Mouse (Mus musculus) hindbrain, embryonic 12.5 days (tissue): Measurements from ENCODE around the gene Nasp. TPM values are rescaled to one million over a fixed set of nuclear protein-coding genes. Genes with fewer than 3 reads are reported as not detected.

Experiments used
- ATAC-seq: fragments of 200-750 bp; cut with Nextera tagmentation; 2 replicates; pipeline ENCODE4 v1.8.0; 2017; ENCODE audit warnings: moderate TSS enrichment; ENCODE audit not compliant: low FRiP score
- H3K27ac ChIP-seq: fragments of 300-500 bp; sonication (generic); 2 replicates; pipeline ENCODE4 v1.5.1; 2016; ENCODE audit warnings: mild to moderate bottlenecking
- H3K27me3 ChIP-seq: fragments of 300-500 bp; sonication (generic); 2 replicates; pipeline ENCODE4 v1.6.1; 2016; ENCODE audit warnings: mild to moderate bottlenecking
- H3K36me3 ChIP-seq: fragments of 300-500 bp; sonication (generic); 2 replicates; pipeline ENCODE4 v1.6.1; 2016; ENCODE audit warnings: mild to moderate bottlenecking
- H3K4me1 ChIP-seq: fragments of 300-500 bp; sonication (generic); 2 replicates; pipeline ENCODE4 v1.6.1; 2016
- H3K4me2 ChIP-seq: fragments of 300-500 bp; sonication (generic); replicated peaks from 2 replicates; pipeline ENCODE4 v1.6.1; 2016; ENCODE audit warnings: mild to moderate bottlenecking
- H3K4me3 ChIP-seq: fragments of 300-500 bp; sonication (generic); 2 replicates; pipeline ENCODE4 v1.5.1; 2016; ENCODE audit warnings: mild to moderate bottlenecking
- H3K9ac ChIP-seq: fragments of 300-500 bp; sonication (generic); 2 replicates; pipeline ENCODE4 v1.6.1; 2016; ENCODE audit warnings: mild to moderate bottlenecking, moderate library complexity
- H3K9me3 ChIP-seq: fragments of 300-500 bp; sonication (generic); replicated peaks from 2 replicates; pipeline ENCODE4 v1.6.1; 2016; ENCODE audit warnings: mild to moderate bottlenecking
- WGBS: fragments of 180-500 bp; shearing (Covaris S2); methylation state at CpG from one replicate; pipeline ENCODE4 v1.1.7; 2016; 5-methylcytosine and 5-hydroxymethylcytosine counted together
- polyA plus RNA-seq: library from polyadenylated mRNA; unstranded; fragments of >200 nt; fragmentation: Nextera tagmentation; extraction: Ambion mirVana; gene quantifications from 2 replicates; pipeline ENCODE4 v1.2.1, GENCODE M21; 2016

Gene Nasp
- polyA plus RNA-seq, 1 experiment from 2014 or later: 186 TPM

DNA sequence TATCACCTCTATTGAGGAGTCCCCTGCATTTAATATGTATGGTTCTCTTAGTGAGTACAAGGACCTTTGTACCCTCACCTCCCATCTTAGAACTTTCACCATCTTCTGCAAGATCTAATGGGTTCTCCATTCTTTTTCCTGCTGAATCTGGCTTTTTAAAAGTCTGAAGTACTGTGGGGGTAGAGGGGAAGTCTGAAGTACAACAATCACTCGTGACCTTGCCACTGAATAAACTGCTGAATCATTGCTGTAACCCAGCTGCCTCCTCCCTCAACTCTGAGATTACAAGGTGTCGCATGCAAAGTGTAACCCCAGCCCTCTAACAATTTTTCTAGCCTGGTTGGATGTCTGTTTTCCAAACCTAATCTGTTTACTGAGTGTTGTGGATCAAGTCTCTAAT is 27.4 kb upstream of the Nasp start:
- ATAC-seq: no peak
- Histone ChIP-seq H3K9me3 (no peaks in the 10 kb centered on the region), H3K27ac (no peak overlapping the region), H3K27me3 (no peaks in the 10 kb centered on the region), H3K36me3 (no peaks in the 10 kb centered on the region), H3K4me1 (peaks cover 3% of the 10 kb centered on the region), H3K4me3 (no peak overlapping the region), H3K9ac (no peak overlapping the region), H3K4me2 (no peak overlapping the region)
- 82% methylated on average over 2 of the region's 2 CpGs for WGBS

- WGBS: 90% methylated on average over 6 of the region's 6 CpGs
Measured at GRCm38 (mm10) chr4:116653228-116653627, 25.5 kb upstream of the Nasp start.

DNA sequence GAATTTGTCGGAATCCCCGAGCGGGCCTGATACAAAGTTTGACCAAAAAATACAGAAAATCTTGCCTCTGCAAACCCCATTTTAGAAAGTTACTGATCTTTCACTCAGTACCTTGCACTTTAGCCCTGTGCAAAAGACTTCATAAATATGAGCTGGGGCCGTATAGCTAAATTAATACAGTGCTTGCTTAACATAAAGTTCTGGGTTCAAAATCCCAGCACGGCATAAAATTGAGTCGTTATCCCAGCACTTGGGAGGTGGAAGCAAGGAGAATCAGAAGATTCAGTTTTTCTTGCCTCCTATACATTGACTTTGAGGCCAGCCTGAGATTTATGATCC is 24.0 kb upstream of the Nasp start:
- Histone ChIP-seq H3K9me3 (no peaks in the 10 kb centered on the region), H3K4me1 (peaks cover 30% of the 10 kb centered on the region), H3K36me3 (0 out of 2 replicates have a peak, but pooled peaks cover 12% of the 10 kb centered on the region), H3K4me2 (peak overlapping the region; percentile 84), H3K9ac (peak overlapping the region; percentile 85), H3K27ac (peak overlapping the region; percentile 44; the same call in 1 of the 2 replicates), H3K27me3 (no peaks in the 10 kb centered on the region), H3K4me3 (peak overlapping the region; percentile 88)
- ATAC-seq: peak; percentile 62
- WGBS: 12% methylated on average over 6 of the region's 6 CpGs

More at GRCm38 (mm10) chr4:116653228-116653627, 25.5 kb upstream of the Nasp start:
- Histone ChIP-seq H3K4me3 (no peak overlapping the region), H3K9ac (no peak overlapping the region), H3K36me3 (0 out of 2 replicates have a peak, but pooled peaks cover 7% of the 10 kb centered on the region), H3K27me3 (no peaks in the 10 kb centered on the region), H3K4me1 (peaks cover 19% of the 10 kb centered on the region), H3K27ac (no peak overlapping the region), H3K9me3 (no peaks in the 10 kb centered on the region), H3K4me2 (no peak overlapping the region)
- ATAC-seq: no peak

GRCm38 (mm10) chr4:116650924-116651796 is 23.4 kb upstream of the Nasp start, which contains the start of gene Akr1a1:
Gene Akr1a1 (minus strand): TSS chr4:116651680.
- WGBS: under 1% methylated on average over 39 of the region's 39 CpGs
- Histone ChIP-seq H3K27ac (peak within 1 kb of the TSS; percentile 86), H3K4me3 (peak within 1 kb of the TSS; percentile 88), H3K27me3 (no peaks in the 10 kb centered on the region), H3K36me3 (peaks cover 15% of the 10 kb centered on the region; the same call in 1 of the 2 replicates), H3K4me1 (peaks cover 33% of the 10 kb centered on the region), H3K4me2 (peak within 1 kb of the TSS; percentile 84), H3K9ac (peak within 1 kb of the TSS; percentile 85), H3K9me3 (no peaks in the 10 kb centered on the region)
- ATAC-seq: peak; percentile 99

GRCm38 (mm10) chr4:116650365-116650764 is 22.6 kb upstream of the Nasp start:
- peak overlapping the region; percentile 84 for H3K4me2 ChIP-seq
- no peaks in the 10 kb centered on the region for H3K9me3 ChIP-seq
- H3K27ac ChIP-seq: no peak overlapping the region; the same call in 1 of the 2 replicates
- ATAC-seq: no peak
- peak overlapping the region; percentile 88 for H3K4me3 ChIP-seq
- peak overlapping the region; percentile 85 for H3K9ac ChIP-seq
- H3K27me3 ChIP-seq: no peaks in the 10 kb centered on the region
- WGBS: 49% methylated on average over 5 of the region's 5 CpGs
- peaks cover 21% of the 10 kb centered on the region for H3K36me3 ChIP-seq
- peaks cover 36% of the 10 kb centered on the region for H3K4me1 ChIP-seq

DNA sequence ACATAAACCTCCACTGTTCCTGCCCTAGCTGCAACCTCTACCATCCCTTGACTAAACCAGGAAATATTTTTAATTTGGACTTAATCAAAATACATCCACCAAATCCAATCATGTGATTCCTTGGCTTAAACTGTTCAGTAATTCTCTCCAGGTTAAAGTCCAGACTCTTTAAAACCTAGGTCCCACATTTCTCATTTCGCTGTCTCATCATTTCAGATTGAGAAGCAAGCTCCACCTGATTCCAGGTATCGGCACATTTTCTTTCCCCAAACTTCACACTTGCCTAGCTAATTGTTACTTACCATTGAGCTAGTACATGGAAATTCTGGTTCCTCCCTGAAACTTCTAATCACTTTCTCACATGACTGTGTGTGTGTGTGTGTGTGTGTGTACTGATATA is 21.7 kb upstream of the Nasp start:
- no peaks in the 10 kb centered on the region for H3K27me3 ChIP-seq
- H3K36me3 ChIP-seq: peaks cover 25% of the 10 kb centered on the region
- peak overlapping the region; percentile 88; the same call in 1 of the 2 replicates for H3K4me3 ChIP-seq
- H3K27ac ChIP-seq: no peak overlapping the region
- 98% methylated on average over 2 of the region's 2 CpGs for WGBS
- peak overlapping the region; percentile 84 for H3K4me2 ChIP-seq
- H3K9me3 ChIP-seq: no peaks in the 10 kb centered on the region
- no peak overlapping the region for H3K9ac ChIP-seq
- H3K4me1 ChIP-seq: peaks cover 36% of the 10 kb centered on the region
- no peak for ATAC-seq

DNA sequence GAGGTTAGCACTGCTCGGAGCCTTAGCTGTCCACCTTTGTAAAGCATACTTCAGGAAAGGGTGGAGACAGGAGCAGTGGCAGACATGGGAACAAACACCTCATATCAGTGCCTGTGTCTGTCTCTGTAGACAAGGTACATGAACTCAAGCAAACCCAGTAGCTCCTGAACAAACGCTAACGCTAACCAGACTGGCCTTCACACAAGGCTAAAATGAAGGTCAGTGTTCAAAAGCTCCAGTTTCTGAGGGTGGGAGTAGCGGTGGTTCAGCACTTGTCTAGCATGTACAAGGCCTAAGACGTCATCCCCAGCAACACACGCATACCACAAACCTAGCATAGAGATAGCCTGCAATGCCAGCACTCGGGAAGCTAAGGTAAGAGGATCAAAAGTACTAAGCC is 17.9 kb upstream of the Nasp start:
- 92% methylated on average over 7 of the region's 7 CpGs for WGBS
- H3K27ac ChIP-seq: no peak overlapping the region
- ATAC-seq: no peak
- H3K27me3 ChIP-seq: no peaks in the 10 kb centered on the region
- no peak overlapping the region for H3K4me2 ChIP-seq
- H3K4me3 ChIP-seq: no peak overlapping the region
- peaks cover 36% of the 10 kb centered on the region for H3K4me1 ChIP-seq
- no peak overlapping the region for H3K9ac ChIP-seq
- no peaks in the 10 kb centered on the region for H3K9me3 ChIP-seq
- H3K36me3 ChIP-seq: peaks cover 51% of the 10 kb centered on the region

- ATAC-seq: no peak
- no peak overlapping the region for H3K9ac ChIP-seq
- H3K4me2 ChIP-seq: no peak overlapping the region
- H3K4me3 ChIP-seq: no peak overlapping the region
- H3K4me1 ChIP-seq: peaks cover 24% of the 10 kb centered on the region
- 68% methylated on average over 6 of the region's 6 CpGs for WGBS
- H3K27me3 ChIP-seq: no peaks in the 10 kb centered on the region
- H3K27ac ChIP-seq: no peak overlapping the region
- no peaks in the 10 kb centered on the region for H3K9me3 ChIP-seq
- H3K36me3 ChIP-seq: peaks cover 60% of the 10 kb centered on the region
Measured at GRCm38 (mm10) chr4:116644326-116644725, 16.6 kb upstream of the Nasp start.

- Histone ChIP-seq H3K9me3 (no peaks in the 10 kb centered on the region), H3K4me1 (peaks cover 7% of the 10 kb centered on the region; the same call in 1 of the 2 replicates), H3K27me3 (no peaks in the 10 kb centered on the region), H3K9ac (no peak overlapping the region), H3K4me2 (no peak overlapping the region), H3K27ac (no peak overlapping the region), H3K36me3 (peaks cover 68% of the 10 kb centered on the region), H3K4me3 (no peak overlapping the region)
- ATAC-seq: no peak
- WGBS: 100% methylated on average over 1 of the region's 1 CpGs
Measured at GRCm38 (mm10) chr4:116642071-116642470, 14.3 kb upstream of the Nasp start.

DNA sequence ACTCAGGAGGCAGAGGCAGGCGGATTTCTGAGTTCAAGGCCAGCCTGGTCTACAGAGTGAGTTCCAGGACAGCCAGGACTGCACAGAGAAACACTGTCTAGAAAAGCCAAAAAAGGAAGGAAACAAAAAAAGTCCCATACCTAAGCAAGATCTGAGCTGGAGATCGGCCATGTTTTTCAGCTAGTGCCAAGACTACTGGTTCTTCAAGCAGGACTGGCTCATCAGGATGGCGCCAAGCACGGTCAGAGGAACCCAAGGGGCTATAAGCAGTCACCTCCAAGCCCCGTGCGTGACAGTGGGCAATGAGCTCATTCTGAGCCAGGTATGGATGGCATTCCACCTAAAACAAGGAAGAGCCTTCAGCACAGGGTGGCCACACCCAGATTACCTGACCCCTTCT is 11.1 kb upstream of the Nasp start:
- Histone ChIP-seq H3K4me2 (no peak overlapping the region), H3K4me1 (no peaks in the 10 kb centered on the region), H3K27ac (no peak overlapping the region), H3K27me3 (no peaks in the 10 kb centered on the region), H3K4me3 (no peak overlapping the region), H3K36me3 (peaks cover 87% of the 10 kb centered on the region), H3K9ac (no peak overlapping the region), H3K9me3 (no peaks in the 10 kb centered on the region)
- no peak for ATAC-seq
- WGBS: 95% methylated on average over 6 of the region's 6 CpGs

DNA sequence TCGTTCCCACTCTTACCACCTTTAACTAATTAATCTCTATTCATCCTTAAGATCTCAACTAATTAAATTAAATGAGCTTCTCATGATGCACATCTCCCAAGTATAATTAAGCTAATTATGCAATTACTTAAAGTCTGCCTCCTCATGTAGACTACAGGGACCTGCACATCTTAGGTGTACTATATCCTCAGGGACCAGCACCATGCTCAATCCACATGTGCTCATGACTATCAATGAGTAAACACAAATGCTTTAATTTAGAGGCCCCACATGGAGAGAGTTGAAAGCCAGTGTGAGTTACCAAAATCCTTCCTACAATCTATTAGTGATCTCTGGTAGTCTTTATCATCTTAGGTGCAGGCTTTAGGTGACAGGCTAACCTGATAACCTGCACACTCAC is 7.5 kb upstream of the Nasp start:
- WGBS: 90% methylated on average over 1 of the region's 1 CpGs
- H3K4me1 ChIP-seq: no peaks in the 10 kb centered on the region
- no peaks in the 10 kb centered on the region for H3K27me3 ChIP-seq
- H3K4me3 ChIP-seq: no peak overlapping the region
- H3K36me3 ChIP-seq: peaks cover 64% of the 10 kb centered on the region
- H3K9me3 ChIP-seq: no peaks in the 10 kb centered on the region
- no peak overlapping the region for H3K27ac ChIP-seq
- H3K9ac ChIP-seq: no peak overlapping the region
- ATAC-seq: no peak
- H3K4me2 ChIP-seq: no peak overlapping the region

- Histone ChIP-seq H3K4me3 (peak overlapping the region; percentile 88), H3K4me2 (peak overlapping the region; percentile 67), H3K9ac (peak overlapping the region; percentile 85), H3K27ac (peak overlapping the region; percentile 94), H3K9me3 (no peaks in the 10 kb centered on the region), H3K4me1 (peaks cover 15% of the 10 kb centered on the region), H3K36me3 (peaks cover 10% of the 10 kb centered on the region; the same call in 1 of the 2 replicates), H3K27me3 (no peaks in the 10 kb centered on the region)
- ATAC-seq: peak; percentile 96
- 0% methylated on average over 13 of the region's 13 CpGs for WGBS
Measured at GRCm38 (mm10) chr4:116627359-116627716, 403 bp downstream of the Nasp start.
